Mouse (Mus musculus) limb, embryonic 14.5 days (tissue): ENCODE measurements around the gene Uba7. TPM values are rescaled to one million over a fixed set of nuclear protein-coding genes. Genes with fewer than 3 reads are reported as not detected.

Source experiments
- ATAC-seq: fragments of 200-750 bp; cut with Nextera tagmentation; 2 replicates; pipeline ENCODE4 v1.8.0; 2017; ENCODE audit warnings: low read depth, moderate number of reproducible peaks, moderate TSS enrichment; ENCODE audit not compliant: low FRiP score
- DNase-seq: peaks from one replicate; pipeline ENCODE4 v3.0.0-alpha.2; 2015; ENCODE audit warnings: low spot score
- H3K27ac ChIP-seq: fragments of 300-500 bp; sonication (generic); replicated peaks from 2 replicates; pipeline ENCODE4 v1.5.1; 2014; ENCODE audit warnings: low read depth, mild to moderate bottlenecking, low read length, moderate library complexity, mixed read lengths
- H3K27me3 ChIP-seq: fragments of 300-500 bp; sonication (generic); 2 replicates; pipeline ENCODE4 v1.6.1; 2014; ENCODE audit warnings: low read length, mixed read lengths; ENCODE audit not compliant: control insufficient read depth, insufficient read depth
- H3K36me3 ChIP-seq: fragments of 300-500 bp; sonication (generic); 2 replicates; pipeline ENCODE4 v1.6.1; 2014; ENCODE audit warnings: mild to moderate bottlenecking, low read length, moderate library complexity, mixed read lengths; ENCODE audit not compliant: control insufficient read depth, insufficient read depth
- H3K4me1 ChIP-seq: fragments of 300-500 bp; sonication (generic); 2 replicates; pipeline ENCODE4 v1.6.1; 2014; ENCODE audit warnings: antibody characterized with exemption, low read length, mixed read lengths; ENCODE audit not compliant: control insufficient read depth, insufficient read depth
- H3K4me2 ChIP-seq: fragments of 300-500 bp; sonication (generic); replicated peaks from 2 replicates; pipeline ENCODE4 v1.6.1; 2014; ENCODE audit warnings: low read depth, mild to moderate bottlenecking, low read length, moderate library complexity; ENCODE audit not compliant: severe bottlenecking
- H3K4me3 ChIP-seq: fragments of 300-500 bp; sonication (generic); replicated peaks from 2 replicates; pipeline ENCODE4 v1.5.1; 2014; ENCODE audit warnings: low read length
- H3K9ac ChIP-seq: fragments of 300-500 bp; sonication (generic); 2 replicates; pipeline ENCODE4 v1.6.1; 2014; ENCODE audit warnings: mild to moderate bottlenecking, low read depth, low read length, moderate library complexity; ENCODE audit not compliant: severe bottlenecking
- H3K9me3 ChIP-seq: fragments of 300-500 bp; sonication (generic); 2 replicates; pipeline ENCODE4 v1.6.1; 2016; ENCODE audit warnings: low read length; ENCODE audit not compliant: control insufficient read depth
- POLR2A ChIP-seq: fragments of 200-500 bp; IDR thresholded peaks from 2 replicates; pipeline ENCODE4 v1.8.0; 2012; ENCODE audit warnings: inconsistent platforms, mild to moderate bottlenecking, moderate library complexity, borderline replicate concordance; ENCODE audit not compliant: insufficient read depth, insufficient read length; ENCODE audit errors: extremely low read depth
- WGBS: fragments of 180-500 bp; shearing (Covaris S2); extraction: QIAGEN DNeasy Blood & Tissue Kit; methylation state at CpG from one replicate; pipeline ENCODE4 v1.1.7; 2014; 5-methylcytosine and 5-hydroxymethylcytosine counted together
- polyA plus RNA-seq, 2 experiments: library from polyadenylated mRNA; depleted of rRNA in 1 of 2; stranded (reverse) in 1 of 2; unstranded in 1 of 2; fragments of >200 nt; fragmentation: Nextera tagmentation in 1 of 2; extraction: Ambion mirVana in 1 of 2; gene quantifications; 2 replicates each; pipeline versions ENCODE4 v1.2.1 to v1.2.3; 2012 to 2014

Gene Uba7
- polyA plus RNA-seq, 2 experiments: 28.2 to 33.4 TPM

DNA sequence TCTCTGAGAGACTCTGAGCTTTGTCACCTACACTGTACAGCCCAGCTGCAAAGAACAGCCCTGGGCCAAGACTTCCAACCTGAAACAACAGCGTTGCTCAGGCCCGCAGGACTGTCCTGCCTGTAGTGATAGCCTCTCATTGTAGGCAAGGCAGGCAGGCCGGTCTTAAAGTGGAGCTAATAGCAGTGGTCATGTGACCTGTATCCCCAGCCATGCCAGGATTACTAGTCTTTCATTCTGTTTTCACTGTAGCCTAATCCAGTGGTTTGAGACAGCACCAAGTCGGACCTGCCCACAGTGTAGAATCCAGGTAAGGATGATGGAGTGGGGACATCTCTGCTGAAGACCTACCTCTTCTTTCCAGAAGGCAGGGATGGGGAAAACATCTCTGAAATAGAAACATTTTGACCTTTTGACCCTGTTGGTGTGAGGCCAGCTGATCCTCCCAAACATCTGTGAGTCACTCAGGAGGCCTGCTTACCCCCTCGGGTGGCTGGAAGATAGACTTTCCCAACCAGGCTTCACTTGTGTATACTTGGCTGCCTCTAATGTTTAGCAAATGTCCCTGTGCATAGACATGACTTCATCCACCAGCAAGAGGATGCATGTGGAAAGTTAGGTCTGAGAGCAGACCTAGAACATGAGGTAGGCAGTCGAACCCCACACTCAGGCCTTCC is 19.6 kb upstream of the Uba7 start:
- H3K4me3 ChIP-seq: no peak overlapping the region
- no peaks in the 10 kb centered on the region for H3K27me3 ChIP-seq
- no peak for ATAC-seq
- 77% methylated on average over 6 of the region's 6 CpGs for WGBS
- no peak overlapping the region for H3K9ac ChIP-seq
- H3K4me2 ChIP-seq: no peak overlapping the region
- no peaks in the 10 kb centered on the region for H3K9me3 ChIP-seq
- TF ChIP-seq POLR2A: no peak
- H3K27ac ChIP-seq: no peak overlapping the region
- peaks cover 3% of the 10 kb centered on the region; the same call in 1 of the 2 replicates for H3K4me1 ChIP-seq
- peaks cover 16% of the 10 kb centered on the region; the same call in 1 of the 2 replicates for H3K36me3 ChIP-seq
- no peak for DNase-seq

DNA sequence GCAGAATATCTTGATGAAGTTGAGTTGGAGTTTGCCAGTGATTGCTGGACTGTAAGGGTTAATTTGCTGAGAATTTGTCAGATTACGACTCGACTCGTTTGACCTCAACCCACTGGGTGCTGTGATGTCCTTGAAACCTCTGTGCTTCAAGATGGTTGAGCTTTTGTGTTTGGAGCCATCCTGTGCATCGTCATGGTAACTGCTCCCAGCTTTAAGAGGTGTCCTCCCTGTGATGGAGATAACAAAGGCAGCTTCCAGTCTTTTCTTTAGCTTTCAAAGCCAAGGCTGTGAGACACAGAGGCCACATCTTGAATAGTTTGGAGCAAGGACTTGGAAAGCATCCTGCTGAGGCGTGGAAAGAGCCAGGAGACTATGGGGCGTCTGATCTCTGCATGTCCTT is 18.2 kb upstream of the Uba7 start:
- no peak overlapping the region for H3K4me2 ChIP-seq

DNA sequence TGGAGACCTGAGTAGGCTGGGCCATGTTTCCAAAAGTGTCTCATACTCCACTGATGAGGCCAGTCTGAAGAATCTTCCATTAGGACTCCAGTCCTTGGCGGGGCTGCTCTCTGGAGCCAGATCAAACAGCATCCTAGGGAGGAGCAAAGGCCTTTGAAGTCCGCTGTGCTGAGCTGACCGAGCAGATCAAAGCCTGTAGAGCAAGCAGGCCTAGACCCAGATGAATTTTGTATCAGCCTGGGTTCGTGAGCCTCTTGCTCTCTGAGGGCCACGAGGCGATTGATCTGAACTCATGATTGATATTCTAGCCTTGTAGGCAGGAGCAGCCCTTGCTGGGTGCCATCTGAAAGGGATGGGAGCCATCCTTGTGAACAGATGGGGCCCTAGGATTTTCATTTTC is 15.4 kb upstream of the Uba7 start:
- 21% methylated on average over 6 of the region's 6 CpGs for WGBS
- no peak overlapping the region for H3K27ac ChIP-seq
- H3K4me1 ChIP-seq: no peaks in the 10 kb centered on the region
- no peak for TF ChIP-seq POLR2A
- no peak overlapping the region for H3K4me3 ChIP-seq
- H3K36me3 ChIP-seq: peaks cover 28% of the 10 kb centered on the region
- H3K4me2 ChIP-seq: no peak overlapping the region
- no peaks in the 10 kb centered on the region for H3K9me3 ChIP-seq
- H3K9ac ChIP-seq: no peak overlapping the region
- no peaks in the 10 kb centered on the region for H3K27me3 ChIP-seq
- DNase-seq: no peak
- no peak for ATAC-seq

More for the DNA sequence above, 18.2 kb upstream of the Uba7 start:
- no peak for TF ChIP-seq POLR2A
- no peaks in the 10 kb centered on the region for H3K27me3 ChIP-seq
- H3K36me3 ChIP-seq: peaks cover 25% of the 10 kb centered on the region
- no peak overlapping the region for H3K4me3 ChIP-seq
- no peaks in the 10 kb centered on the region for H3K4me1 ChIP-seq
- no peak overlapping the region for H3K27ac ChIP-seq
- DNase-seq (no peak), ATAC-seq (no peak)
- no peaks in the 10 kb centered on the region for H3K9me3 ChIP-seq
- H3K9ac ChIP-seq: no peak overlapping the region
- 60% methylated on average over 6 of the region's 6 CpGs for WGBS

DNA sequence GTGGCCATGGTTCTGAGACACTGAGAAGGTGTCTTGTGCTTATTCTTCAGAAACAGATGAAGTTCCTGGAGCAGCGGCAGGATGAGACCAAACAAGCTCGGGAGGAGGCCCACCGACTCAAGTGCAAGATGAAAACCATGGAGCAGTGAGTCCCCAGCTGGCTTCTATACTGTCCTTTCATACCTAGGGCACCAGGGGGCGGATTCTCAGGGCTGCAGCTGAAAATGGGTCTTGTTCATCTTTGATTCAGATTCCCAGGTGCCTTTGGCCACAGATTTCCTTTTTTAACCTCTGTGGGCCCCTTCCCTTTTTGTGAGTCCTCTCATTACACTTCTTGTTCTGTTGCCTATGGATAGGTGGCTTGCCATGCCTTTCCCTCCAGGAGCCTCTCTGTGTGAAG is 14.4 kb upstream of the Uba7 start:
- H3K9ac ChIP-seq: no peak overlapping the region
- H3K36me3 ChIP-seq: peaks cover 28% of the 10 kb centered on the region
- no peak overlapping the region for H3K4me2 ChIP-seq
- WGBS: 81% methylated on average over 4 of the region's 4 CpGs
- H3K4me1 ChIP-seq: no peaks in the 10 kb centered on the region
- H3K9me3 ChIP-seq: no peaks in the 10 kb centered on the region
- DNase-seq (no peak), ATAC-seq (no peak)
- no peak overlapping the region for H3K27ac ChIP-seq
- no peak for TF ChIP-seq POLR2A
- no peak overlapping the region for H3K4me3 ChIP-seq
- H3K27me3 ChIP-seq: no peaks in the 10 kb centered on the region

DNA sequence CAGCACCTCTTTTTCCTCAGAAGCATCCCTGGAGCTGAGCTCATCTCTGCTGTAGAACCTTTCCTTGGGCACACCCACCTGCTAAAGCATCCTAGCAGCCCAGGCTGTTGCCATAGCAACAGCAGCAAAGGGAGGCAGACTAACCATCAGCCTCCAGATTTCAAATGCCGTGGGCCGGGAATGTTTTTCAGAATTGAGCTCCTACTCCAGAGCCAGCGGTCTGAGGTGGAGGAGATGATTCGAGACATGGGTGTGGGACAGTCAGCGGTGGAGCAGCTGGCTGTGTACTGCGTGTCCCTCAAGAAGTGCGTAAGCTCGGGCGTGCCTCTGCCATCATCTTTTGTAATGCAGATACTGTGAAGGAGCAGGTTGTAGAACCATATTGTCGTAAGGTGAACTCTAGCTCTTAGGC is 13.9 kb upstream of the Uba7 start:
- ATAC-seq (no peak), DNase-seq (no peak)
- H3K27ac ChIP-seq: no peak overlapping the region
- no peak overlapping the region for H3K9ac ChIP-seq
- no peaks in the 10 kb centered on the region for H3K4me1 ChIP-seq
- no peak for TF ChIP-seq POLR2A
- 90% methylated on average over 10 of the region's 10 CpGs for WGBS
- H3K4me2 ChIP-seq: no peak overlapping the region
- H3K9me3 ChIP-seq: no peaks in the 10 kb centered on the region
- H3K36me3 ChIP-seq: peaks cover 28% of the 10 kb centered on the region
- no peaks in the 10 kb centered on the region for H3K27me3 ChIP-seq
- no peak overlapping the region for H3K4me3 ChIP-seq
